Mouse (Mus musculus): ENCODE data around the gene Rad50.

Gene Rad50

GRCm38 (mm10) chr11:53635590-53636182, 71.4 kb downstream of the Rad50 start:
- DNase-seq (ENCODE audit: low read depth, low spot score), result no peak

GRCm38 (mm10) chr11:53634556-53634955, 72.6 kb downstream of the Rad50 start, which contains the start of gene Il13:
Il13 (minus strand) TSS chr11:53634702.
- no peak for DNase-seq (ENCODE audit: low read depth, low spot score)

- DNase-seq (ENCODE audit: low read depth, low spot score), result no peak
Measured at GRCm38 (mm10) chr11:53633644-53634043, 73.5 kb downstream of the Rad50 start.

GRCm38 (mm10) chr11:53632122-53632733, 74.9 kb downstream of the Rad50 start:
- no peak for DNase-seq (ENCODE audit: low read depth, low spot score)

GRCm38 (mm10) chr11:53627859-53628258, 79.3 kb downstream of the Rad50 start:
- DNase-seq (ENCODE audit: low read depth, low spot score), result peak; percentile 51

GRCm38 (mm10) chr11:53626802-53627373, 80.2 kb downstream of the Rad50 start:
- DNase-seq (ENCODE audit: low read depth, low spot score), result no peak

GRCm38 (mm10) chr11:53624124-53624523, 83.0 kb downstream of the Rad50 start:
- no peak for DNase-seq (ENCODE audit: low read depth, low spot score)

GRCm38 (mm10) chr11:53623573-53623972, 83.5 kb downstream of the Rad50 start:
- no peak for DNase-seq (ENCODE audit: low read depth, low spot score)

- no peak for DNase-seq (ENCODE audit: low read depth, low spot score)
Measured at GRCm38 (mm10) chr11:53622440-53622806, 84.7 kb downstream of the Rad50 start.

GRCm38 (mm10) chr11:53621582-53622439, 85.3 kb downstream of the Rad50 start:
- no peak for DNase-seq (ENCODE audit: low read depth, low spot score)

- no peak for DNase-seq (ENCODE audit: low read depth, low spot score)
Measured at GRCm38 (mm10) chr11:53620094-53620493, 87.0 kb downstream of the Rad50 start.

GRCm38 (mm10) chr11:53619428-53619827, 87.7 kb downstream of the Rad50 start:
- no peak for DNase-seq (ENCODE audit: low read depth, low spot score)

- no peak for DNase-seq (ENCODE audit: low read depth, low spot score)
Measured at GRCm38 (mm10) chr11:53618619-53619198, 88.4 kb downstream of the Rad50 start, which contains the start of gene Il4. Il4 (minus strand) TSS chr11:53618669.

GRCm38 (mm10) chr11:53617562-53618109, 89.5 kb downstream of the Rad50 start:
- no peak for DNase-seq (ENCODE audit: low read depth, low spot score)

- no peak for DNase-seq (ENCODE audit: low read depth, low spot score)
Measured at GRCm38 (mm10) chr11:53616748-53617558, 90.2 kb downstream of the Rad50 start.

GRCm38 (mm10) chr11:53615575-53615974, 91.5 kb downstream of the Rad50 start:
- no peak for DNase-seq (ENCODE audit: low read depth, low spot score)

- DNase-seq (ENCODE audit: low read depth, low spot score), result no peak
Measured at GRCm38 (mm10) chr11:53615172-53615571, 91.9 kb downstream of the Rad50 start.

GRCm38 (mm10) chr11:53609672-53610071, 97.4 kb downstream of the Rad50 start:
- no peak for DNase-seq (ENCODE audit: low read depth, low spot score)

GRCm38 (mm10) chr11:53609231-53609630, 97.9 kb downstream of the Rad50 start:
- DNase-seq (ENCODE audit: low read depth, low spot score), result no peak

- no peak for DNase-seq (ENCODE audit: low read depth, low spot score)
Measured at GRCm38 (mm10) chr11:53605609-53606008, 101.5 kb downstream of the Rad50 start.

- no peak for DNase-seq (ENCODE audit: low read depth, low spot score)
Measured at GRCm38 (mm10) chr11:53604983-53605382, 102.1 kb downstream of the Rad50 start.
